Mouse (Mus musculus): ENCODE measurements around the gene Ipmk.

DNA sequence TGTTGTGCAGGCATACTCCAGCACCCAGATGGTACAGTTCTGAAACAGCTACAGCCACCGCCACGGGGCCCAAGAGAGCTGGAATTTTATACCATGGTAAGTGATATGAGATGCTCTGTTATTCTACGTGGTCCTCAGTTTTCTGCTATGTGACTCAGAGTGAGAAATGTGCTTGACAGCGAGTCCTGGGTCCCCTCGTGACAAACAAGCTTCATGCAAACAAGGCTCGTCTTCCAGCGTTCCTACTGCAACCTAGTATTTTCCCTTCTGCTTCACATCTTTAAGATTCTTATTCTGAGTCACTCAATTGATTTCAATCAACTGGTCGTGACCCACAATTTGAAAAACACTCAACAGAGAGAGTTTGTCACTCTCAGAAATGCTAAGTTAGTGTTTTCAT lies 15.9 kb downstream of the Ipmk start:
- TF ChIP-seq CTCF (IDR thresholded peaks at IDR 0.05) = no peak
- TF ChIP-seq EP300 (IDR thresholded peaks at IDR 0.05) = no peak
